Mouse (Mus musculus) intestine, embryonic 14.5 days (tissue): ENCODE results near the gene Gjb4. TPM values are rescaled to one million over a fixed set of nuclear protein-coding genes. Genes with fewer than 3 reads are reported as not detected.

Source experiments
- ATAC-seq: fragments of 200-750 bp; cut with Nextera tagmentation; replicated peaks from 2 replicates; pipeline ENCODE4 v1.8.0; 2017; ENCODE audit warnings: low read depth, moderate number of reproducible peaks, moderate TSS enrichment, moderate library complexity; ENCODE audit not compliant: low FRiP score, low TSS enrichment
- DNase-seq: peaks from one replicate; pipeline ENCODE4 v3.0.0-alpha.2; 2018; ENCODE audit warnings: low spot score
- H3K27ac ChIP-seq: fragments of 300-500 bp; sonication (generic); 2 replicates; pipeline ENCODE4 v1.5.1; 2014; ENCODE audit warnings: low read depth, mild to moderate bottlenecking, control low read depth
- H3K27me3 ChIP-seq: fragments of 300-500 bp; sonication (generic); replicated peaks from 2 replicates; pipeline ENCODE4 v1.6.1; 2014; ENCODE audit warnings: low read length, control low read depth; ENCODE audit not compliant: control insufficient read depth, insufficient read depth
- H3K36me3 ChIP-seq: fragments of 300-500 bp; sonication (generic); 2 replicates; pipeline ENCODE4 v1.6.1; 2014; ENCODE audit warnings: low read length, control low read depth; ENCODE audit not compliant: control insufficient read depth, insufficient read depth
- H3K4me1 ChIP-seq: fragments of 300-500 bp; sonication (generic); replicated peaks from 2 replicates; pipeline ENCODE4 v1.6.1; 2014; ENCODE audit warnings: low read length, control low read depth, mixed read lengths; ENCODE audit not compliant: control insufficient read depth, insufficient read depth
- H3K4me2 ChIP-seq: fragments of 300-500 bp; sonication (generic); 2 replicates; pipeline ENCODE4 v1.6.1; 2014; ENCODE audit warnings: low read length
- H3K4me3 ChIP-seq: fragments of 300-500 bp; sonication (generic); 2 replicates; pipeline ENCODE4 v1.5.1; 2014; ENCODE audit warnings: low read depth, low read length, control low read depth, mixed read lengths
- H3K9ac ChIP-seq: fragments of 300-500 bp; sonication (generic); 2 replicates; pipeline ENCODE4 v1.6.1; 2014; ENCODE audit warnings: mild to moderate bottlenecking, low read length
- H3K9me3 ChIP-seq: fragments of 300-500 bp; sonication (generic); 2 replicates; pipeline ENCODE4 v1.6.1; 2016; ENCODE audit warnings: low read length, control low read depth; ENCODE audit not compliant: control insufficient read depth
- WGBS: fragments of 180-500 bp; shearing (Covaris S2); extraction: QIAGEN DNeasy Blood & Tissue Kit; methylation state at CpG from one replicate; pipeline ENCODE4 v1.1.7; 2014; 5-methylcytosine and 5-hydroxymethylcytosine counted together
- polyA plus RNA-seq: library from polyadenylated mRNA; unstranded; fragments of >200 nt; fragmentation: Nextera tagmentation; extraction: Ambion mirVana; gene quantifications from 2 replicates; pipeline ENCODE4 v1.2.1, GENCODE M21; 2014

The Gjb4 gene
- polyA plus RNA-seq, 1 experiment from 2014 or later: not detected

DNA sequence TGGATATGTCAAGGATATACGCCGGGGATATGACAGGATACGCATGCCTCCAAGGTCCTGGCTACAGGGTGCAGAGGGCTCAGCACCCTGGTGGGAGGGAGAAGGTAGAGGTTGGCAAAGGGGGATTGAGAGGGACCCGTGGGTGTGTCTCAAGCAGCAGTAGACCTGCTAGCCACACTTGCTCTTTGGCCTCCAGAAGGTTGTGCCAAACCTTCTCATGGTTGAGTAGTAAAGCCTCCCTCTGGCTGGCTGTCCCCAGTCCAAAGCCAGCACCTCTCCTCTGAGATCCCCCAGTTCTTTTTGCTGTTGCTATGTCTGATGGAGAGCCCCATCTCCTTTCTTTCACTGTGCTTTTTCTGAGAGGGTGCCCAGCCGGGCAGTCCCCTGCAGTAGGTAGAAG is 28.6 kb downstream of the Gjb4 start:
- 84% methylated on average over 5 of the region's 5 CpGs for WGBS
- 0 out of 2 replicates have a peak, but pooled peaks cover 3% of the 10 kb centered on the region for H3K4me1 ChIP-seq
- H3K27me3 ChIP-seq: peaks cover 33% of the 10 kb centered on the region
- no peak overlapping the region for H3K4me2 ChIP-seq
- H3K4me3 ChIP-seq: no peak overlapping the region
- no peak overlapping the region for H3K27ac ChIP-seq
- DNase-seq: no peak
- ATAC-seq: no peak
- H3K9me3 ChIP-seq: no peaks in the 10 kb centered on the region
- H3K36me3 ChIP-seq: no peaks in the 10 kb centered on the region
- H3K9ac ChIP-seq: no peak overlapping the region

DNA sequence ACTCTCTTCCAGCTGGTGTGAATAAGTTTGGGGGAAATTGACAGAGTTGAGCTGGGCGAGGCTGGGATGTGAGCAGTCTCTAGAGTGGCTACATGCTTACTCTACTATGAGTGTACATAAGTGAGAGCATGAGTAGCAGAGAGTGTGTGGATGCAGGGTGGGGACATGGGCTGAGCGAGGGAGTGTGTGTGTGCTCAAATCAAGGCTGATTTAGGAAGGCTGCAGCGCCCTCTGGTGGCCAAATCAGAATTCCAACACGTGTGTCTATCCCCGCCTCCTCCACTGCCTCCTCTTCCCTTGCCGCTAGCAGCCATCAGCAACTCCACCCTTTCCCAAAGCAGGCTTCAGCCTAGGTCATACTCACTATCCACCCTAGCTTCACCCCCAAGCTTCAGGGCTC is 29.1 kb downstream of the Gjb4 start:
- Histone ChIP-seq H3K4me3 (no peak overlapping the region), H3K36me3 (no peaks in the 10 kb centered on the region), H3K9ac (no peak overlapping the region), H3K4me1 (no peaks in the 10 kb centered on the region), H3K9me3 (no peaks in the 10 kb centered on the region), H3K27ac (no peak overlapping the region), H3K4me2 (no peak overlapping the region), H3K27me3 (peaks cover 32% of the 10 kb centered on the region)
- peak; percentile 94 for DNase-seq
- ATAC-seq: peak; percentile 60
- 7% methylated on average over 6 of the region's 6 CpGs for WGBS

DNA sequence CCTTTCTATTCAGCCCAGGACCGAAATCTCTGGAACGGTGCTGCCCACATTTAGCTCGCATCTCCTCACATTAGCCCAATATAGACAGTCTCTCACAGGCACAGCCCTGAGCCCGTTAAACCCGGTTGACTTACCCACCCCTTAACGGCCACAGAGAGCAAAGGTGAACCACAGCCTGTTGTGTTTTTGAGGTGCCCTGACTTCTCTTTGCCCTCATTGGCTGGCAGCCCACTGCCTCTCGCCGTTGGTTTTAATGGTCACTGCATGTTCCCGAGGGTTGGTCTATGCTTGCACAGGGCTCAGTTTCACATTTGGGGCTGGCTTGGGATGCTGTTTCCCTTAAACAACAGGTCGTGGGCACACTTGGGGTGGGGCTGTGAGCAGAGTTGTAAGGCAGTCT is 29.6 kb downstream of the Gjb4 start:
- Histone ChIP-seq H3K9ac (no peak overlapping the region), H3K4me1 (no peaks in the 10 kb centered on the region), H3K9me3 (no peaks in the 10 kb centered on the region), H3K27ac (no peak overlapping the region), H3K4me3 (no peak overlapping the region), H3K36me3 (no peaks in the 10 kb centered on the region), H3K4me2 (no peak overlapping the region), H3K27me3 (peaks cover 28% of the 10 kb centered on the region)
- WGBS: 74% methylated on average over 10 of the region's 10 CpGs
- DNase-seq (no peak), ATAC-seq (no peak)

DNA sequence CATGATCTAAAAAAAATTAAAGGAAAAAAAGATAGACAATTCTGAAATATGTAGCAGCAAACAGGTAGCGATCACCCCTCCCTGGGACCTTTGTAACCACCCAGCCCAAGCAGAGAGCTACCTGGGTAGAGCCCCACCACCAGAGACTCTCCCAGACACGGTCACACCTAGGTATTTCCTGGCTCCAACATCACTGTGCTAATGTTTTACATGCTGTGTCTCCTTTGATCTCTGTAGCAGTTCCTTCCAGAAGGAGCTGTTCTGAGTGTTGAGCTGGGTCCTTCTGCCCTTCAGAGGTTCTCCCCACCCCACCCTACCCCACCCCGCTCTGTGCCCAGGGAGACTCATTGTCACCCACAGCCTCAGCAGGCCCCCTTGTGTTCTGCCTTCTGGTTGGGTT is 30.2 kb downstream of the Gjb4 start:
- DNase-seq: no peak

DNA sequence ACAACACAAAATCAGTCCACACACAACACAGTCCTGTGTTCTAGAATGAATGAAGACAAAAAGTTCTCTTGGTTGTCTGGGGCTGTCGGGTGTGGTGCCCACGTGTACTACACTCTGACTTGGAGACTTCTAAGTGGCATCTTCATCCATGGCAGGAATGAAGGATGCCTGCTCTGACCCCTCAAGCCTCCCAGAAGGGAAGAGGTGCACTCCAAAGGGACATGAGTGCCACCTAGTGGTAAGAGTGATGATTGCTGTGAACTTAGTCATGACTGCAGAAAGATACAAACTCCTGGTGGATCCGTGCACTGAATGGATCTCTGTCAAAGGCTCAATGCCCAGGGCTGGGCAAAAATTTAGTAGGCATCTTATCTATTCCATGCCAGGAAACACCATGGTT is 34.3 kb downstream of the Gjb4 start:
- no peaks in the 10 kb centered on the region for H3K36me3 ChIP-seq
- no peak for ATAC-seq
- H3K4me3 ChIP-seq: no peak overlapping the region
- peak; percentile 79 for DNase-seq
- H3K27ac ChIP-seq: no peak overlapping the region
- no peaks in the 10 kb centered on the region for H3K9me3 ChIP-seq
- peaks cover 6% of the 10 kb centered on the region; the same call in 1 of the 2 replicates for H3K27me3 ChIP-seq
- 9% methylated on average over 3 of the region's 3 CpGs for WGBS
- no peaks in the 10 kb centered on the region for H3K4me1 ChIP-seq
- H3K9ac ChIP-seq: no peak overlapping the region
- no peak overlapping the region for H3K4me2 ChIP-seq

More for the DNA sequence above, 30.2 kb downstream of the Gjb4 start:
- no peaks in the 10 kb centered on the region for H3K36me3 ChIP-seq
- H3K4me3 ChIP-seq: no peak overlapping the region
- H3K27ac ChIP-seq: no peak overlapping the region
- H3K9ac ChIP-seq: no peak overlapping the region
- no peak overlapping the region for H3K4me2 ChIP-seq
- H3K27me3 ChIP-seq: peaks cover 21% of the 10 kb centered on the region
- WGBS: 63% methylated on average over 3 of the region's 3 CpGs
- no peaks in the 10 kb centered on the region for H3K9me3 ChIP-seq
- ATAC-seq: no peak
- no peaks in the 10 kb centered on the region for H3K4me1 ChIP-seq

DNA sequence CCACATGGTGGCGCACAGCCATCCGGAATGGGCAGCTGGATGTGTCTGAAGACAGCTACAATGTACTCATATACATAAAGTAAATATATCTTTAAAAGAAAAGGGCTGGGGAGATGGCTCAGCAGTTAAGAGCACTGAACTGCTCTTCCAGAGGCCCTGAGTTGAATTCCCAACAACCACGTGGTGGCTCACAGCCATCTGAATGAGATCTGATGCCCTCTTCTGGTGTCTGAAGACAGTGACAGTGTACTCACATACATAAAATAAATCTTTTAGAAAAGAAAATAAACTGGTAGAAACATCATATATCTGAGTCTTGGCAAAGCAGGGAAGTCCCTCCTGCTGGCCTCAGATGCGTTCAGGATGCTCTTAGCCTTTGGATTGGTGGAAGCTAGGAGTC is 36.7 kb downstream of the Gjb4 start:
- H3K4me2 ChIP-seq: no peak overlapping the region
- no peak for DNase-seq
- H3K4me1 ChIP-seq: no peaks in the 10 kb centered on the region; the same call in 1 of the 2 replicates
- no peak for ATAC-seq
- no peak overlapping the region for H3K27ac ChIP-seq
- no peak overlapping the region for H3K4me3 ChIP-seq
- peaks cover 15% of the 10 kb centered on the region for H3K27me3 ChIP-seq
- H3K9ac ChIP-seq: no peak overlapping the region
- no peaks in the 10 kb centered on the region for H3K9me3 ChIP-seq
- 54% methylated on average over 4 of the region's 4 CpGs for WGBS
- no peaks in the 10 kb centered on the region for H3K36me3 ChIP-seq

DNA sequence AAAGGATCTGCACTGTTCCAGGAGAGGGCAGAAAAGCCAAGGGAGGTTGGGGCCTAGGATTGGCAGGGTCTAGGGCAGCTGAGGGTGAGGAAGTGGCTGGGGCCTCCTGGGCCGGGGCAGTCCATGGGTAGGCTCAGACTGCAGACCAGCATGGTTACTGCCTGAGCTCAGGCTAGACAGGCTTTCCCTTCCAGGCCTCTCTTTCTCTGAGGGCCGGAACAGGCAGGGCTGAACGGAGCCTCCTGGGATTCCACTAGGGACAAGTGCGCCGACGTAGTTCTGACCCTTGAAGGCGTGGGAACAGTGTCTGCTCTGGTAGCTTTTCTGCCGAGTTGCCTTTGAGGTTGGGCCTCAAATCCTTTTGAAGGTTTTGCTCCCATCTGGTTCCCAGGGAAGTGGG is 38.1 kb downstream of the Gjb4 start:
- H3K4me2 ChIP-seq: no peak overlapping the region
- H3K27me3 ChIP-seq: peaks cover 19% of the 10 kb centered on the region
- H3K36me3 ChIP-seq: no peaks in the 10 kb centered on the region
- WGBS: 87% methylated on average over 8 of the region's 8 CpGs
- H3K9me3 ChIP-seq: no peaks in the 10 kb centered on the region
- H3K9ac ChIP-seq: no peak overlapping the region
- H3K27ac ChIP-seq: no peak overlapping the region
- ATAC-seq (no peak), DNase-seq (no peak)
- no peak overlapping the region for H3K4me3 ChIP-seq
- no peaks in the 10 kb centered on the region; the same call in 1 of the 2 replicates for H3K4me1 ChIP-seq

DNA sequence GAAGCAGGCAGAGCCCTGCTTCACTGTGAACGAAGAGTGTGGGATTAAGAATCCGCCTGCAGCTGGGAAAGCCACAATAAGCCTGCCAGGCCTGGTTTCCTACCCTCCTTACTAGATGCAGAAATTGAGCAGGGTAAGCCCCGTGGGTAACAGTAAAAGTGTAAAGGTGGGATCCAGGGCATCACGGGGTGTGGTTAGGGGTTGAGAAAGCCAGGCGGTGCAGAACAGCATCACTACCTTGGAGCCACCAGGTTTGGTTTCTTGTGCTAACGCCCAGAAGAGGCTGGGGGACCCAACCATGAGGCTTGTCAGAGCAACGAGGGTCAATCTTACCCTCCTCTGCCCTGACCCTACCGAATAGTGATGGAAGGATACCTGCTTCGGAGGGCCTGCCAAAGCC is 39.3 kb downstream of the Gjb4 start:
- WGBS: 43% methylated on average over 9 of the region's 9 CpGs
- ATAC-seq (no peak), DNase-seq (no peak)
- no peaks in the 10 kb centered on the region; the same call in 1 of the 2 replicates for H3K4me1 ChIP-seq
- H3K4me2 ChIP-seq: no peak overlapping the region
- no peaks in the 10 kb centered on the region for H3K36me3 ChIP-seq
- H3K27ac ChIP-seq: no peak overlapping the region
- no peak overlapping the region for H3K4me3 ChIP-seq
- H3K9me3 ChIP-seq: no peaks in the 10 kb centered on the region
- peaks cover 13% of the 10 kb centered on the region for H3K27me3 ChIP-seq
- no peak overlapping the region for H3K9ac ChIP-seq

DNA sequence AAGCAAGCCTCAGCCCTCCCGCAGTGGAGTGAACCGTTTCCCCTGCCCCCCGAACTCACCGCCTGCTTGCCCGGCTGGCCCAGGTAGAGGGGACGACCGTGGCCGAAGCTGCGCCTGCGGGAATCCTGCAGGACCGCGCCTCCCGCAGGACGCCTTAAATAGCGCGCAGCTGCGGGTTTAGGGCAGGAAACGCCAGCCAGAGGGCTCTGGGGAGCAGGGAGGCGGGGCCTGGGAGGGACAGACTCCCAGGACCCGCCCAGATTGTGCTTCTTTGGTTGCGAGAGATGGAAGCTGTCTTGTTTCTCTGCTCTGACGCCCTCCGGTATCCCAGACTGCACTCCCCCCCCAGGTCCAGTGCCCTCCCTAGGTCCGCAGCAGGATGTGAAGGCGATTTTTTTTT is 40.0 kb downstream of the Gjb4 start, which contains the start of gene Gja4:
Gja4 (minus strand) TSS at position 179 of the 400 bp plus-strand sequence.
- no peaks in the 10 kb centered on the region for H3K36me3 ChIP-seq
- H3K4me1 ChIP-seq: no peaks in the 10 kb centered on the region; the same call in 1 of the 2 replicates
- H3K4me3 ChIP-seq: peak within 1 kb of the TSS; percentile 42
- H3K9me3 ChIP-seq: no peaks in the 10 kb centered on the region
- H3K27me3 ChIP-seq: peaks cover 13% of the 10 kb centered on the region
- under 1% methylated on average over 25 of the region's 25 CpGs for WGBS
- DNase-seq (peak; percentile 78), ATAC-seq (peak; percentile 72)
- H3K27ac ChIP-seq: no peak within 1 kb of the TSS
- peak within 1 kb of the TSS; percentile 29; the same call in 1 of the 2 replicates for H3K9ac ChIP-seq
- peak within 1 kb of the TSS; percentile 89 for H3K4me2 ChIP-seq
